Mouse (Mus musculus) forebrain, embryonic 14.5 days (tissue): ENCODE measurements at regions not wholly inside any gene's neighbourhood (a gene's known extent, or its start where the extent isn't known, plus 50 kb on each side); places are given as distances from the start of the nearest gene placed in this dataset.

Experiments
- ATAC-seq: fragments of 200-750 bp; cut with Nextera tagmentation; 2 replicates; pipeline ENCODE4 v1.8.0; 2017; ENCODE audit warnings: mild to moderate bottlenecking, moderate library complexity
- DNase-seq: peaks from one replicate; pipeline ENCODE4 v3.0.0-alpha.2; 2015; ENCODE audit warnings: low spot score
- H3K27ac ChIP-seq: fragments of 300-500 bp; sonication (generic); 2 replicates; pipeline ENCODE4 v1.5.1; 2014; ENCODE audit warnings: low read depth, mild to moderate bottlenecking, control low read depth, low read length, moderate library complexity
- H3K27me3 ChIP-seq: fragments of 300-500 bp; sonication (generic); replicated peaks from 2 replicates; pipeline ENCODE4 v1.6.1; 2014; ENCODE audit warnings: low read length, control low read depth, mixed read lengths; ENCODE audit not compliant: control insufficient read depth, insufficient read depth
- H3K36me3 ChIP-seq: fragments of 300-500 bp; sonication (generic); 2 replicates; pipeline ENCODE4 v1.6.1; 2014; ENCODE audit warnings: low read length, control low read depth; ENCODE audit not compliant: control insufficient read depth, insufficient read depth
- H3K4me1 ChIP-seq: fragments of 300-500 bp; sonication (generic); 2 replicates; pipeline ENCODE4 v1.6.1; 2014; ENCODE audit warnings: antibody characterized with exemption, low read length, control low read depth; ENCODE audit not compliant: control insufficient read depth, insufficient read depth
- H3K4me2 ChIP-seq: fragments of 300-500 bp; sonication (generic); 2 replicates; pipeline ENCODE4 v1.6.1; 2014; ENCODE audit warnings: mild to moderate bottlenecking, control low read depth, low read length
- H3K4me3 ChIP-seq: fragments of 300-500 bp; sonication (generic); 2 replicates; pipeline ENCODE4 v1.5.1; 2014; ENCODE audit warnings: low read depth, low read length, control low read depth
- H3K9ac ChIP-seq: fragments of 300-500 bp; sonication (generic); 2 replicates; pipeline ENCODE4 v1.6.1; 2014; ENCODE audit warnings: mild to moderate bottlenecking, low read length, control low read depth, moderate library complexity
- H3K9me3 ChIP-seq: fragments of 300-500 bp; sonication (generic); replicated peaks from 2 replicates; pipeline ENCODE4 v1.6.1; 2016; ENCODE audit warnings: low read length, control low read depth, mixed read lengths; ENCODE audit not compliant: control insufficient read depth
- WGBS: fragments of 180-500 bp; shearing (Covaris S2); extraction: QIAGEN DNeasy Blood & Tissue Kit; methylation state at CpG from one replicate; pipeline ENCODE4 v1.1.7; 2014; 5-methylcytosine and 5-hydroxymethylcytosine counted together

DNA sequence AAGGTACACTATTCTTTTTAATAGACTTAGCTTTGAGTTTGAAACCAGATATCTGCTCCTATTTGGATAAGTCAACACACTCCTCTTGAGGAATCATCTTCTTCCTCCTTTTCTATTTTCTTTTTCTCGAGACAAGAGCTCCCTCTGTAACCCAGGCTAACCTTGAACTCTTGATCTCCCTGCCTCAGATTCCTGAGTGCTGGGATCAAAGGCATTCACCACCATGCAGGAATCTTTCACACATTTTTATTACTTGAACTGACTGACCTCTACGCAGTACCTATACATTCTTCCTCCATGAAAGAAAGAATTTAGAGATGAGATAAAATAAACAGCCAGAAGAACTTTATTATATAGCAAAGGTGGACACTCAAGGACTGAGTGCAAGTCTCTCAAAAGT, 453.4 kb downstream of the Otol1 start:
- H3K9ac ChIP-seq = no peak overlapping the region
- no peaks in the 10 kb centered on the region for H3K4me1 ChIP-seq
- no peak overlapping the region for H3K4me2 ChIP-seq
- no peak overlapping the region for H3K27ac ChIP-seq
- DNase-seq (no peak), ATAC-seq (no peak)
- 81% methylated on average over 2 of the region's 2 CpGs for WGBS
- no peaks in the 10 kb centered on the region for H3K9me3 ChIP-seq
- H3K27me3 ChIP-seq = no peaks in the 10 kb centered on the region
- no peak overlapping the region for H3K4me3 ChIP-seq
- H3K36me3 ChIP-seq = no peaks in the 10 kb centered on the region

- no peak overlapping the region for H3K27ac ChIP-seq
Observed at GRCm38 (mm10) chr3:70463221-70463620, 455.8 kb downstream of the Otol1 start.

GRCm38 (mm10) chr3:70482521-70482920, 475.1 kb downstream of the Otol1 start:
- no peaks in the 10 kb centered on the region for H3K27me3 ChIP-seq
- peaks cover 9% of the 10 kb centered on the region for H3K4me1 ChIP-seq
- H3K4me2 ChIP-seq = peak overlapping the region; percentile 21
- ATAC-seq = peak; percentile 96
- no peak overlapping the region for H3K9ac ChIP-seq
- whole genome bisulfite sequencing = 8% methylated on average over 9 of the region's 9 CpGs
- no peaks in the 10 kb centered on the region for H3K9me3 ChIP-seq
- peak; percentile 94 for DNase-seq
- H3K4me3 ChIP-seq = 0 out of 2 replicates have a peak overlapping the region, but pooled peaks have one; percentile 5
- no peaks in the 10 kb centered on the region for H3K36me3 ChIP-seq
- H3K27ac ChIP-seq = peak overlapping the region; percentile 66

More at GRCm38 (mm10) chr3:70463221-70463620, 455.8 kb downstream of the Otol1 start:
- no peaks in the 10 kb centered on the region for H3K36me3 ChIP-seq
- DNase-seq = no peak
- H3K4me1 ChIP-seq = no peaks in the 10 kb centered on the region
- no peaks in the 10 kb centered on the region for H3K27me3 ChIP-seq
- no peak overlapping the region for H3K4me3 ChIP-seq
- no peak for ATAC-seq
- no peaks in the 10 kb centered on the region for H3K9me3 ChIP-seq
- H3K9ac ChIP-seq = no peak overlapping the region
- H3K4me2 ChIP-seq = no peak overlapping the region

DNA sequence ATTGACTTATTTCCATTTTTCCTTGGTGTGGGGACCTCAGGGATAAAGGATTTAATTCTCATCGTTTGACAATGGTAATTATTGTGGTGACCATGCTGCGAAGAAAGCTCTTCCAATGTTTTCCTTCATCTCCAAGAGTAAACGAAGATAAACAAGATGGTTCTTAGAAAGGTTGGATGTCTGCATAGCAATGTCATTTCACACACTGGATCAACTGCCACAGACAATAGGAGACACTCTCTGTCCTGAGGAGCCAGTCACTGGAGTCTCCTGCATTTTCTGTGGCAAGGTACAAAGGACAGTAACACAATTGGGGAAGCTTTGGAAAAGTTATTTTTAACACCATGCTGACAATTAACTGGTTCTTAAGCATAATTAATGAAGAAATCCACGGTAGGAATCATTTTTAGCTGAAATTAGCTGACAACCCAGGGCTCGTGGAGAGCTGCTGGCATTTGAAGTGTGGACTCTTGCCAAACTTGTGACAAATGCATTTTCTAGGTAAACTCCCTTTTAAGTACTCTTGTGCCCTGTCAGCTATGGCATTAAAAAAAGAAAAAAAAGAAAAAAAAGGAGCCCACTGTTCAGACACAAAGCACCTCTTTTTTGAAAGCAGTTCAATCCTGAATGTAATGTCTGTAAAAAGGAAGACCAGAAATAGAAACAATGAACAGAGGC, 475.8 kb downstream of the Otol1 start:
- no peak overlapping the region for H3K9ac ChIP-seq
- H3K4me3 ChIP-seq = 0 out of 2 replicates have a peak overlapping the region, but pooled peaks have one; percentile 5
- H3K27ac ChIP-seq = peak overlapping the region; percentile 66
- no peaks in the 10 kb centered on the region for H3K9me3 ChIP-seq
- 13% methylated on average over 5 of the region's 5 CpGs for WGBS
- H3K36me3 ChIP-seq = no peaks in the 10 kb centered on the region
- peak; percentile 74 for ATAC-seq
- H3K27me3 ChIP-seq = no peaks in the 10 kb centered on the region
- peak; percentile 81 for DNase-seq
- peak overlapping the region; percentile 21 for H3K4me2 ChIP-seq
- peaks cover 9% of the 10 kb centered on the region for H3K4me1 ChIP-seq

GRCm38 (mm10) chr3:70496431-70496830, 489.0 kb downstream of the Otol1 start:
- no peak for ATAC-seq

GRCm38 (mm10) chr3:70500245-70500858, 492.9 kb downstream of the Otol1 start:
- Histone ChIP-seq H3K4me3 (no peak overlapping the region), H3K4me2 (no peak overlapping the region), H3K4me1 (peaks cover 15% of the 10 kb centered on the region), H3K27me3 (no peaks in the 10 kb centered on the region), H3K27ac (no peak overlapping the region), H3K36me3 (no peaks in the 10 kb centered on the region), H3K9me3 (no peaks in the 10 kb centered on the region), H3K9ac (no peak overlapping the region)
- 47% methylated on average over 5 of the region's 5 CpGs for WGBS
- ATAC-seq (peak; percentile 47; the same call in 1 of the 2 replicates), DNase-seq (peak; percentile 62)

More at GRCm38 (mm10) chr3:70496431-70496830, 489.0 kb downstream of the Otol1 start:
- Histone ChIP-seq H3K27me3 (no peaks in the 10 kb centered on the region), H3K4me1 (peaks cover 13% of the 10 kb centered on the region), H3K4me2 (no peak overlapping the region), H3K4me3 (no peak overlapping the region), H3K36me3 (no peaks in the 10 kb centered on the region), H3K9ac (no peak overlapping the region), H3K27ac (no peak overlapping the region), H3K9me3 (no peaks in the 10 kb centered on the region)
- DNase-seq = no peak

GRCm38 (mm10) chr3:70500991-70501961, 493.9 kb downstream of the Otol1 start:
- Histone ChIP-seq H3K27ac (no peak overlapping the region), H3K36me3 (no peaks in the 10 kb centered on the region), H3K27me3 (no peaks in the 10 kb centered on the region), H3K4me3 (no peak overlapping the region), H3K4me1 (peaks cover 15% of the 10 kb centered on the region), H3K4me2 (no peak overlapping the region), H3K9me3 (no peaks in the 10 kb centered on the region), H3K9ac (no peak overlapping the region)
- DNase-seq (peak; percentile 63), ATAC-seq (peak; percentile 64)
- WGBS = 36% methylated on average over 9 of the region's 9 CpGs

DNA sequence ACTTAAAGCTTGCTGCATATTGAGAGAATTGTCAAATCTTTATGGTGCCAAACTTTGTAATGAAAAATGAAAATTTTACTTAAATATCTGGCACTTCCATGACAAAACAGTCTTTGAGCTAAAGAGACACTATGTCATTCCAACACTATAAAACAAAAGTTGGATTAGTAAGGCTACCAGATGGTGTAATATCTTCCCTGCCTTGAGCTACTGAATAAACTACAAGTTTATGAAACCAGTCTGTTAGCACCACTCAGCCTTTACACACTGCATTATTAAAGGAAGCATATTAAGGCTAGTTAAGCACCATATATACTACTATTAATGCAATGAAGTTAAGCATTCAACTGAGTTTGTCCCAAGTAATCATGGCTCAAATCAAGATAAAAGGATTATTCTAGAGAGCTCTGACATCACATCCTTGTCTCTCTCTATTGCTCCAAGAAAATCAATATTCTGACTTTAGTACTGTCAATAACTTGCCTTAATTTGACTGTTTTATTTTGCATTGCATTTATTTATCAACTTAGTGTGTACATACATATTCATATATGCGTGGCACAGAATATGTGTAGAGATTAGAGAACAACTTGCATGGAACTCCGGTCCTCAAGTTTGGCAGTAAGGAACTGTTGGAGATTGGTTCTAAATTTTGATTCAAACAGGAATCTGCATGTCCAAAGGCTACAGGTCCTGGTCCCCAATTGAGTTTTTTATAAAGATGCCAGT, 526.3 kb downstream of the Otol1 start:
- Histone ChIP-seq H3K4me2 (no peak overlapping the region), H3K4me1 (no peaks in the 10 kb centered on the region), H3K4me3 (no peak overlapping the region), H3K27ac (no peak overlapping the region), H3K9ac (no peak overlapping the region), H3K36me3 (no peaks in the 10 kb centered on the region), H3K27me3 (no peaks in the 10 kb centered on the region), H3K9me3 (no peaks in the 10 kb centered on the region)
- DNase-seq = no peak
- no peak for ATAC-seq
- WGBS = 94% methylated on average over 2 of the region's 2 CpGs
